Mouse (Mus musculus) right cerebral cortex, postnatal 14 days (tissue): ENCODE data around the gene Clec3b.

ENCODE experiments used
- DNase-seq: peaks from one replicate; pipeline ENCODE4 v3.0.0; 2022

The Clec3b gene

GRCm38 (mm10) chr9:123150241-123151020 is at the start of gene Clec3b:
TSS of gene Clec3b (plus strand) at chr9:123150946.
- DNase-seq = no peak

- DNase-seq = no peak
These were observed 47.3 kb upstream of the Clec3b start for GRCm38 (mm10) chr9:123103425-123103824.

GRCm38 (mm10) chr9:123104362-123104761 is 46.4 kb upstream of the Clec3b start:
- DNase-seq = no peak

GRCm38 (mm10) chr9:123107186-123107585 is 43.6 kb upstream of the Clec3b start:
- DNase-seq = no peak

GRCm38 (mm10) chr9:123109188-123109587 is 41.6 kb upstream of the Clec3b start:
- DNase-seq = no peak

GRCm38 (mm10) chr9:123111751-123112221 is 39.0 kb upstream of the Clec3b start:
- DNase-seq = no peak

GRCm38 (mm10) chr9:123112805-123113521 is 37.8 kb upstream of the Clec3b start, which contains the start of the genes Zdhhc3 and Exosc7:
TSS of gene Zdhhc3 (minus strand) at chr9:123113205.
TSS of gene Exosc7 (plus strand) at chr9:123113215.
- peak; percentile 87 for DNase-seq

- DNase-seq = no peak
These were observed 36.8 kb upstream of the Clec3b start for GRCm38 (mm10) chr9:123113931-123114330.

- no peak for DNase-seq
These were observed 35.2 kb upstream of the Clec3b start for GRCm38 (mm10) chr9:123115566-123115965.

GRCm38 (mm10) chr9:123123017-123123416 is 27.7 kb upstream of the Clec3b start:
- DNase-seq = no peak

- no peak for DNase-seq
These were observed 27.0 kb upstream of the Clec3b start for GRCm38 (mm10) chr9:123123571-123124412.

- DNase-seq = no peak
These were observed 26.2 kb upstream of the Clec3b start for GRCm38 (mm10) chr9:123124413-123124981.

GRCm38 (mm10) chr9:123127663-123128062 is 23.1 kb upstream of the Clec3b start:
- no peak for DNase-seq

- no peak for DNase-seq
These were observed 17.8 kb upstream of the Clec3b start for GRCm38 (mm10) chr9:123132994-123133393.

- DNase-seq = no peak
These were observed 13.6 kb upstream of the Clec3b start for GRCm38 (mm10) chr9:123136953-123137682.

- DNase-seq = no peak
These were observed 11.8 kb upstream of the Clec3b start for GRCm38 (mm10) chr9:123138891-123139474.

GRCm38 (mm10) chr9:123139887-123140614 is 10.7 kb upstream of the Clec3b start:
- no peak for DNase-seq

- DNase-seq = no peak
These were observed 2.3 kb upstream of the Clec3b start for GRCm38 (mm10) chr9:123148430-123148829.

GRCm38 (mm10) chr9:123151561-123151960 is 815 bp downstream of the Clec3b start:
- no peak for DNase-seq

GRCm38 (mm10) chr9:123152026-123152425 is 1.3 kb downstream of the Clec3b start:
- no peak for DNase-seq

- no peak for DNase-seq
These were observed 2.4 kb downstream of the Clec3b start for GRCm38 (mm10) chr9:123153121-123153520.
